Mouse (Mus musculus): ENCODE measurements at regions not wholly inside any gene's neighbourhood (a gene's known extent, or its start where the extent isn't known, plus 50 kb on each side); places are given as distances from the start of the nearest gene placed in this dataset.
A peak's percentile ranks its signal among the peaks of the same experiment; 100 is the strongest.

GRCm38 (mm10) chr9:31971801-31972628 lies 58.8 kb upstream of the Barx2 start:
- peak; percentile 25 for DNase-seq

- DNase-seq: no peak
These were observed 59.3 kb upstream of the Barx2 start for GRCm38 (mm10) chr9:31972629-31972993.

- no peak for DNase-seq
These were observed 62.9 kb upstream of the Barx2 start for GRCm38 (mm10) chr9:31976191-31976590.

- DNase-seq: no peak
These were observed 64.8 kb upstream of the Barx2 start for GRCm38 (mm10) chr9:31978071-31978470.

GRCm38 (mm10) chr9:31979211-31979610 lies 65.9 kb upstream of the Barx2 start:
- DNase-seq: no peak

- DNase-seq: no peak
These were observed 67.2 kb upstream of the Barx2 start for GRCm38 (mm10) chr9:31980459-31980858.

- DNase-seq: no peak
These were observed 70.7 kb upstream of the Barx2 start for GRCm38 (mm10) chr9:31983759-31984586.

GRCm38 (mm10) chr9:31988826-31989225 lies 75.6 kb upstream of the Barx2 start:
- DNase-seq: no peak

- no peak for DNase-seq
These were observed 76.5 kb upstream of the Barx2 start for GRCm38 (mm10) chr9:31989581-31990360.

- no peak for DNase-seq
These were observed 77.2 kb upstream of the Barx2 start for GRCm38 (mm10) chr9:31990456-31990855.

GRCm38 (mm10) chr9:31993631-31994601 lies 80.7 kb upstream of the Barx2 start:
- no peak for DNase-seq

GRCm38 (mm10) chr9:31995101-31995500 lies 81.8 kb upstream of the Barx2 start:
- no peak for DNase-seq

- peak; percentile 3 for DNase-seq
These were observed 82.4 kb upstream of the Barx2 start for GRCm38 (mm10) chr9:31995700-31996099.

- DNase-seq: no peak
These were observed 83.4 kb upstream of the Barx2 start for GRCm38 (mm10) chr9:31996466-31997177.

GRCm38 (mm10) chr9:31997178-31998097 lies 84.2 kb upstream of the Barx2 start:
- no peak for DNase-seq

GRCm38 (mm10) chr9:31998488-31999280 lies 85.4 kb upstream of the Barx2 start:
- DNase-seq: no peak

- DNase-seq: no peak
These were observed 86.5 kb upstream of the Barx2 start for GRCm38 (mm10) chr9:31999760-32000159.

GRCm38 (mm10) chr9:32002924-32003323 lies 89.7 kb upstream of the Barx2 start:
- no peak for DNase-seq

GRCm38 (mm10) chr9:32003730-32004129 lies 90.5 kb upstream of the Barx2 start:
- no peak for DNase-seq
